Mouse (Mus musculus): ENCODE results near the gene Cenpa. TPM values are rescaled to one million over a fixed set of nuclear protein-coding genes. Genes with fewer than 3 reads are reported as not detected.

Cenpa gene
- total and polyA plus RNA-seq, 2 experiments from 2014 or later: 15.1 to 42.4 TPM

DNA sequence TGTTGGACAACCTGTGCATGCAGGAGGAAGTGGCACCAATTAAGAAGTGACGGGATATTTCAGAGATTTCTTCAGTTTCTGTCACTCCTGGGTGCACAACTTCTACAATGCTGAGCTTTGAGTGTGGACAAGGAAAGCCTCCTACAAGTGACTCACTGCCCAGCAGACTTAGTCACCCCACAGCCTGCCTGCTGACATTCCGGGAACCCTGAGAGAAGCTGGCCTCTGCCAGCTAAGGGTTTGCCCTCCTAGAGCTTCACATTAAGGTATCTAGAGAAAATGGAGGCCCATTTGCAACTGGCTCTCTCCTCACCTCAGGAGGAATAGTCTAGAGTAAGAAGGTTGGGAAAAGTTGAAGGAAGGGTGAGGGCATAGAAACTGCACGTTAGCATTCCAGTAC is 15.0 kb upstream of the Cenpa start:
- 91% methylated on average over 3 of the region's 3 CpGs for WGBS
- no peak for ATAC-seq
- TF ChIP-seq CTCF (IDR thresholded peaks at IDR 0.05; ENCODE audit: low read depth): no peak

GRCm38 (mm10) chr5:30653246-30653645 is 13.3 kb upstream of the Cenpa start:
- TF ChIP-seq CTCF (IDR thresholded peaks at IDR 0.05; ENCODE audit: low read depth): no peak
- no peak overlapping the region for H3K4me3 ChIP-seq (ENCODE audit: low read depth, low read length)
- H3K4me2 ChIP-seq (ENCODE audit: low read depth): no peak overlapping the region
- no peaks in the 10 kb centered on the region for H3K27me3 ChIP-seq (ENCODE audit: insufficient read depth, low read length)
- no peaks in the 10 kb centered on the region for H3K9me3 ChIP-seq (ENCODE audit: low read length)
- WGBS: 92% methylated on average over 6 of the region's 6 CpGs
- H3K36me3 ChIP-seq (ENCODE audit: insufficient read depth): peaks cover 45% of the 10 kb centered on the region
- H3K4me1 ChIP-seq (ENCODE audit: insufficient read depth): no peaks in the 10 kb centered on the region; the same call in 1 of the 2 replicates
- ATAC-seq (no peak), DNase-seq (no peak)
- no peak overlapping the region for H3K27ac ChIP-seq (ENCODE audit: low read depth, low read length)
- no peak overlapping the region for H3K9ac ChIP-seq

More for the DNA sequence above, 15.0 kb upstream of the Cenpa start:
- no peak overlapping the region for H3K27ac ChIP-seq (ENCODE audit: low read depth, low read length)
- no peaks in the 10 kb centered on the region for H3K9me3 ChIP-seq (ENCODE audit: low read length)
- peaks cover 4% of the 10 kb centered on the region; the same call in 1 of the 2 replicates for H3K4me1 ChIP-seq (ENCODE audit: insufficient read depth)
- no peaks in the 10 kb centered on the region for H3K27me3 ChIP-seq (ENCODE audit: insufficient read depth, low read length)
- no peak overlapping the region for H3K9ac ChIP-seq
- no peak overlapping the region for H3K4me3 ChIP-seq (ENCODE audit: low read depth, low read length)
- peaks cover 38% of the 10 kb centered on the region for H3K36me3 ChIP-seq (ENCODE audit: insufficient read depth)
- no peak overlapping the region for H3K4me2 ChIP-seq (ENCODE audit: low read depth)
- no peak for DNase-seq

DNA sequence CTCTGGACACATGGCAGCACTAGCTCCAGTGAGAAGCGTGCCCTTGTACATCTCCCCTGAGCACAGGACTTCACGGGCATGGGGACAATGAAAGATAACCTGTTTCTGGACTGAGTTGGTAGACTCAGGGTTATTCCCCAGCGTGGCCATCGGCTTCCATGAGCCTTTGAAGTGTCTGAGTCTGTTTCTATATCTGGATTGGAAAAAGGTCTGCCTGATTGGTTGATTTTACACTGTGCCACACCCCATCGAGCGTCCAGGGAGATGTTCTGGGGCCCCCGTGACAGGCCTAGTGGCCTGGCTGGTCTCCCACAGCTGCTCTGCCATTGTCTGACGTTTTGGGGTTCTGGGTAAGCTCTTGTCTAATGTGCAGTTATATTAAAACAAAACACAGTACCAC is 11.5 kb upstream of the Cenpa start:
- Histone ChIP-seq H3K27ac (ENCODE audit: low read depth, low read length) (no peak overlapping the region), H3K9me3 (ENCODE audit: low read length) (no peaks in the 10 kb centered on the region), H3K9ac (no peak overlapping the region), H3K4me3 (ENCODE audit: low read depth, low read length) (no peak overlapping the region), H3K27me3 (ENCODE audit: insufficient read depth, low read length) (no peaks in the 10 kb centered on the region), H3K4me1 (ENCODE audit: insufficient read depth) (no peaks in the 10 kb centered on the region), H3K4me2 (ENCODE audit: low read depth) (no peak overlapping the region), H3K36me3 (ENCODE audit: insufficient read depth) (peaks cover 41% of the 10 kb centered on the region)
- 84% methylated on average over 8 of the region's 8 CpGs for WGBS
- TF ChIP-seq CTCF (IDR thresholded peaks at IDR 0.05; ENCODE audit: low read depth): no peak
- no peak for ATAC-seq
- no peak for DNase-seq

DNA sequence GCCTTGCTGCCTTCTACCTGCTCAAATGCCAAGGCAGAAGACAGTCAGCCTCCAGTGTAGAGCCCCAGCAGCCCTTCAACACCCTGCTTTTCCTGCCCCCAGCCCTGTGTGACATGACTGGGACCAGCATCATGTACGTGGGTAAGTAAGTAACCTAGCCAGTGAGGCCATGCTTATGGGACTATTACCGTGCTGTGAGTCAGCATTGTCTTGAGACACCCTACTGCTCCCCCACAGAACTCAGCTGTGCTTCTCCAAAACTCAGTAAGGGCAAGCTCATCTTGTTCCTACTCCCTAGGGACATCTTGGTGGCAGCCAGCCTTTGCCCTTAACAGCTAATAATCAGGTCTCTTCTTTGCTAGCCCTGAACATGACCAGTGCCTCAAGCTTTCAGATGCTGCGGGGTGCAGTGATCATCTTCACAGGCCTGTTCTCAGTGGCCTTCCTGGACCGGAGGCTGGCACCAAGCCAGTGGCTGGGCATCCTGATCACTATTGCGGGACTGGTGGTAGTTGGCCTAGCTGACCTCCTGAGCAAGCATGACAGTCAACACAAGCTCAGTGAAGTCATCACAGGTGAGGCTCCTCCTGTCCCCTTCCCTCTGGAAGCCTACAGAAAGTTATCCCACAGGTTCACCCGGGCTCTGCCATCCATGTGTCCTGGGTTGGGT is 10.9 kb upstream of the Cenpa start:
- Histone ChIP-seq H3K9me3 (ENCODE audit: low read length) (no peaks in the 10 kb centered on the region), H3K27ac (ENCODE audit: low read depth, low read length) (no peak overlapping the region), H3K4me2 (ENCODE audit: low read depth) (no peak overlapping the region), H3K9ac (no peak overlapping the region), H3K4me1 (ENCODE audit: insufficient read depth) (no peaks in the 10 kb centered on the region), H3K27me3 (ENCODE audit: insufficient read depth, low read length) (no peaks in the 10 kb centered on the region), H3K4me3 (ENCODE audit: low read depth, low read length) (no peak overlapping the region), H3K36me3 (ENCODE audit: insufficient read depth) (peaks cover 41% of the 10 kb centered on the region)
- DNase-seq (no peak), ATAC-seq (no peak)
- TF ChIP-seq CTCF (IDR thresholded peaks at IDR 0.05; ENCODE audit: low read depth): no peak
- 85% methylated on average over 6 of the region's 6 CpGs for WGBS

GRCm38 (mm10) chr5:30659042-30659441 is 7.5 kb upstream of the Cenpa start:
- no peak for TF ChIP-seq CTCF (IDR thresholded peaks at IDR 0.05; ENCODE audit: low read depth)
- no peak overlapping the region for H3K27ac ChIP-seq (ENCODE audit: low read depth, low read length)
- no peaks in the 10 kb centered on the region for H3K27me3 ChIP-seq (ENCODE audit: insufficient read depth, low read length)
- H3K36me3 ChIP-seq (ENCODE audit: insufficient read depth): peaks cover 29% of the 10 kb centered on the region
- ATAC-seq (no peak), DNase-seq (no peak)
- H3K4me3 ChIP-seq (ENCODE audit: low read depth, low read length): no peak overlapping the region
- H3K4me2 ChIP-seq (ENCODE audit: low read depth): no peak overlapping the region
- no peaks in the 10 kb centered on the region for H3K4me1 ChIP-seq (ENCODE audit: insufficient read depth)
- no peak overlapping the region for H3K9ac ChIP-seq
- H3K9me3 ChIP-seq (ENCODE audit: low read length): no peaks in the 10 kb centered on the region
- WGBS: 88% methylated on average over 4 of the region's 4 CpGs

GRCm38 (mm10) chr5:30660278-30660677 is 6.3 kb upstream of the Cenpa start:
- no peak overlapping the region for H3K27ac ChIP-seq (ENCODE audit: low read depth, low read length)
- H3K36me3 ChIP-seq (ENCODE audit: insufficient read depth): peaks cover 19% of the 10 kb centered on the region
- ATAC-seq (no peak), DNase-seq (no peak)
- WGBS: 86% methylated on average over 1 of the region's 1 CpGs
- H3K4me2 ChIP-seq (ENCODE audit: low read depth): no peak overlapping the region
- no peak overlapping the region for H3K9ac ChIP-seq
- H3K4me1 ChIP-seq (ENCODE audit: insufficient read depth): no peaks in the 10 kb centered on the region
- no peak overlapping the region for H3K4me3 ChIP-seq (ENCODE audit: low read depth, low read length)
- H3K27me3 ChIP-seq (ENCODE audit: insufficient read depth, low read length): no peaks in the 10 kb centered on the region
- TF ChIP-seq CTCF (IDR thresholded peaks at IDR 0.05; ENCODE audit: low read depth): no peak
- H3K9me3 ChIP-seq (ENCODE audit: low read length): no peaks in the 10 kb centered on the region

DNA sequence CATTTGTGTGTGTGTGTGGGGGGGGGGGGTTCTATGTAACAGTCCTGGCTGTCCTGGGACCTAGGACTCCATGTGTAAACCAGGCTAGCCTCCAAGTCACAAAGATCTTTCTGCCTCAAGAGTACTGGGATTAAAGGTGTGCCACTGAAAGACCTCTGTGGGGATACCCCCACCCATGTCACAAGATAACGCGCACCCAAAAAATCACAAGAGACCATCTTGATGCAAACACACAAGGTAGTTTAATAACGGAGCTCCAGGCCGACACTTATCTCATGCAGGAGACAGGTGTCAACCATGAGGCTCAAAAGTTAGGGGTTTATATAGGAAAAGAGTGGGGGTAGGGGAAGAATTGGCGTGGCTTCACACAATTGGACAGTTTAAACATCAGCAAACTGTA is 5.8 kb upstream of the Cenpa start:
- ATAC-seq: no peak
- Histone ChIP-seq H3K4me3 (ENCODE audit: low read depth, low read length) (no peak overlapping the region), H3K27me3 (ENCODE audit: insufficient read depth, low read length) (no peaks in the 10 kb centered on the region), H3K4me2 (ENCODE audit: low read depth) (no peak overlapping the region), H3K27ac (ENCODE audit: low read depth, low read length) (no peak overlapping the region), H3K9ac (no peak overlapping the region), H3K36me3 (ENCODE audit: insufficient read depth) (peaks cover 14% of the 10 kb centered on the region), H3K4me1 (ENCODE audit: insufficient read depth) (no peaks in the 10 kb centered on the region), H3K9me3 (ENCODE audit: low read length) (no peaks in the 10 kb centered on the region)
- no peak for DNase-seq
- 96% methylated on average over 5 of the region's 5 CpGs for WGBS
- TF ChIP-seq CTCF (IDR thresholded peaks at IDR 0.05; ENCODE audit: low read depth): no peak
